Mouse (Mus musculus) lung, postnatal 0 days (tissue): ENCODE measurements around the gene Brd2. TPM values are rescaled to one million over a fixed set of nuclear protein-coding genes. Genes with fewer than 3 reads are reported as not detected.
"Not testable (repeated sequence)": the region's sequence is repeated elsewhere in the genome, so short reads cannot be mapped to it uniquely, and the experiment has no call there.

Experiments used
- ATAC-seq: fragments of 200-750 bp; cut with Nextera tagmentation; 2 replicates; pipeline ENCODE4 v1.8.0; 2017; ENCODE audit warnings: moderate library complexity
- DNase-seq: peaks from one replicate; pipeline ENCODE4 v3.0.0-alpha.2; 2016; ENCODE audit warnings: low spot score
- H3K27ac ChIP-seq: fragments of 300-500 bp; sonication (generic); 2 replicates; pipeline ENCODE4 v1.5.1; 2014; ENCODE audit warnings: antibody characterized with exemption, mild to moderate bottlenecking, low read length, mixed read lengths
- H3K27me3 ChIP-seq: fragments of 300-500 bp; sonication (generic); replicated peaks from 2 replicates; pipeline ENCODE4 v1.6.1; 2014; ENCODE audit warnings: low read length, mixed read lengths; ENCODE audit not compliant: insufficient read depth
- H3K36me3 ChIP-seq: fragments of 300-500 bp; sonication (generic); 2 replicates; pipeline ENCODE4 v1.6.1; 2014; ENCODE audit warnings: low read length, mixed read lengths; ENCODE audit not compliant: insufficient read depth
- H3K4me1 ChIP-seq: fragments of 300-500 bp; sonication (generic); 2 replicates; pipeline ENCODE4 v1.6.1; 2014; ENCODE audit warnings: antibody characterized with exemption, low read depth, low read length, mixed read lengths; ENCODE audit not compliant: insufficient read depth
- H3K4me2 ChIP-seq: fragments of 300-500 bp; sonication (generic); replicated peaks from 2 replicates; pipeline ENCODE4 v1.6.1; 2014; ENCODE audit warnings: low read depth, mild to moderate bottlenecking, low read length, moderate library complexity, mixed read lengths
- H3K4me3 ChIP-seq: fragments of 300-500 bp; sonication (generic); 2 replicates; pipeline ENCODE4 v1.5.1; 2014; ENCODE audit warnings: low read depth, low read length
- H3K9ac ChIP-seq: fragments of 300-500 bp; sonication (generic); replicated peaks from 2 replicates; pipeline ENCODE4 v1.6.1; 2014; ENCODE audit warnings: low read depth, mild to moderate bottlenecking
- H3K9me3 ChIP-seq: fragments of 300-500 bp; sonication (generic); 2 replicates; pipeline ENCODE4 v1.6.1; 2016; ENCODE audit warnings: low read length, mixed read lengths
- CTCF ChIP-seq: IDR thresholded peaks from 2 replicates; pipeline ENCODE4 v1.5.1; 2016; ENCODE audit warnings: antibody characterized with exemption, mild to moderate bottlenecking
- EP300 ChIP-seq: IDR thresholded peaks from 2 replicates; pipeline ENCODE4 v1.6.1; 2016; ENCODE audit warnings: antibody characterized with exemption, mild to moderate bottlenecking, control low read depth
- WGBS: fragments of 180-500 bp; shearing (Covaris S2); extraction: QIAGEN DNeasy Blood & Tissue Kit; methylation state at CpG from one replicate; pipeline ENCODE4 v1.1.7; 2014; 5-methylcytosine and 5-hydroxymethylcytosine counted together
- polyA plus RNA-seq: library from polyadenylated mRNA; unstranded; fragments of >200 nt; fragmentation: Nextera tagmentation; extraction: Ambion mirVana; gene quantifications from 2 replicates; pipeline ENCODE4 v1.2.1, GENCODE M21; 2015

Brd2 gene
- polyA plus RNA-seq, 1 experiment from 2014 or later: 80.2 TPM

DNA sequence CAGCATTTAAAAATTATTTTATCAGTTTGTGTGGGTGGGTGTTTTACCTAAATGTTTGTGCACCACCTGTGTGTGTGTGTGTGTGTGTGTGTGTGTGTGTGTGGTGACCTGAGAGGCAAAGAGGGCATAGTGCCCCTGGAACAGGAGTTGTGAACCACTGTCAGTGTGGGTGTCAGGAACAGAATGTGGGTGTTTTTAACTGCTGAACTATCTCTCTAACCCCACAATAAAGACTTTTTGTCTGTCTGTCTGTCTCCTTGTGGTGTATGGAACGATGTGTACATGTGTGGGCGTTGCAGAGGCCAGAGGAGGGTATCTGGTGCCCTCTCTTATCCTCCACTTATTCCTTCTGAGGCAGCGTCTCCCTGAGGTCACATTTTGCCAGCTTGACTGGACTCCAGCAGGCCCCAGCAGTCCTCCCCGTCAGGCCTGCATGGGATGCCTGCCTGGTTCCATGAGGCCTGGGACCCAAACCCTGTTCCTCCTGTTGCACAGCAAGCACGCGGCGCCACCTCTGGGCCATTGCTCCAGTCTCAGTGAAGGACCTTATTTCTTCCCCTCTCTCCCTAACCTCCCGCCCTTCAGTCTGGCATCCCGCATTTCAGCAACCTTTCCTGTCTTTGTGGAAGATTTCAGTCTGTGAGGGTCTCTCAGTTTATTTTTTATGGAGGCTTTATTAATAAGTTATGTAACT lies 41.9 kb upstream of the Brd2 start:
- DNase-seq: no peak
- ATAC-seq: no peak
- H3K4me3 ChIP-seq: no peak overlapping the region
- H3K4me2 ChIP-seq: no peak overlapping the region
- no peaks in the 10 kb centered on the region for H3K27me3 ChIP-seq
- no peaks in the 10 kb centered on the region for H3K4me1 ChIP-seq
- no peak overlapping the region for H3K9ac ChIP-seq
- 38% methylated on average over 9 of the region's 9 CpGs for WGBS
- H3K27ac ChIP-seq: no peak overlapping the region
- TF ChIP-seq CTCF: peak; percentile 53
- no peak for TF ChIP-seq EP300
- no peaks in the 10 kb centered on the region for H3K9me3 ChIP-seq
- no peaks in the 10 kb centered on the region for H3K36me3 ChIP-seq

DNA sequence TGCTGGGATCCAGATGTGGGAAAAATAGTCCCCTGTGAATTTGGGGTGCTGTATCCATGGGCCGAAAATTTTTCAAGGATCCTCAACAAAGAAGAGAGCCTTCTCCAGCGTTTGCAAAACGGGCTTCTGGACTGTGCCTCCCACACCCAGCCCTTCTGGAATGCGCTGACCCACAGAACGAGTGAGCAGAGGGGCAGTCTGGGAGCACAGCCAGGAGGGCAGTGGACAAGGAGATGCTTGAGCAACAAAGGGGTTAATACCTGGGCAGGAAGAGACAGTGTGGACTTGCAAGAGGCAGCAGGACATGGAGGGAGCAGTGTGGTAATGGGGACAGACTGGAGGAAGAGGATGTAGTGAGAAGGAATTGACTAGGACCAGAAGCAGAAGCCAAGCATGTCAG lies 33.1 kb upstream of the Brd2 start:
- no peak overlapping the region for H3K4me2 ChIP-seq
- H3K27me3 ChIP-seq: no peaks in the 10 kb centered on the region
- H3K27ac ChIP-seq: no peak overlapping the region
- H3K4me3 ChIP-seq: no peak overlapping the region
- TF ChIP-seq CTCF: no peak
- no peak for TF ChIP-seq EP300
- H3K9me3 ChIP-seq: no peaks in the 10 kb centered on the region
- DNase-seq (no peak), ATAC-seq (no peak)
- H3K36me3 ChIP-seq: no peaks in the 10 kb centered on the region
- 32% methylated on average over 5 of the region's 5 CpGs for WGBS
- H3K9ac ChIP-seq: no peak overlapping the region
- no peaks in the 10 kb centered on the region for H3K4me1 ChIP-seq

DNA sequence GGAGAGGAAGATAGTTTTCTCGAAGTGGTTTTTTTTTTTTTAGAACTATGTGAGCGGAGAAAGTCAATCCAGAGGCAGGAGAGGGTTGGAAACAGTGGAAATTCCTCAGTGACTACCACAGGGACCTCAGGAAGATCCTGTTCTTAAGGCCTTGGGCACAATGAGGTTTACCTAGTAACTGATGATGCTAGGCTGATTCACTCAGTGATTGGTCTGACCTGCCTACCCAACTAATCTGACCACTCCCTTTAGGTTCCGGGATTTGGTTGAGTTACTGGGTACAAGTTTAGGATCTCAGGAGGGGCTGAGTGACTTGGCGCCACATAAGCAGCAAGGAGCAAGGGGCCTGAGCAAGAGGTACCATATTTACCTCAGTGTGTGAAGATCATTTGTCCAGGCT lies 30.5 kb upstream of the Brd2 start, which contains the start of gene H2-DMb1:
TSS of gene H2-DMb1 (plus strand) at position 150 of the 400 bp plus-strand sequence.
- H3K4me3 ChIP-seq: no peak within 1 kb of the TSS
- H3K4me2 ChIP-seq: 0 out of 2 replicates have a peak within 1 kb of the TSS, but pooled peaks have one; percentile 27
- H3K36me3 ChIP-seq: no peaks in the 10 kb centered on the region
- ATAC-seq (peak; percentile 91), DNase-seq (peak; percentile 83)
- H3K27ac ChIP-seq: no peak within 1 kb of the TSS
- TF ChIP-seq EP300 (no peak), CTCF (no peak)
- no peak within 1 kb of the TSS for H3K9ac ChIP-seq
- no peaks in the 10 kb centered on the region for H3K27me3 ChIP-seq
- WGBS: 46% methylated on average over 4 of the region's 4 CpGs
- no peaks in the 10 kb centered on the region for H3K9me3 ChIP-seq
- no peaks in the 10 kb centered on the region for H3K4me1 ChIP-seq

DNA sequence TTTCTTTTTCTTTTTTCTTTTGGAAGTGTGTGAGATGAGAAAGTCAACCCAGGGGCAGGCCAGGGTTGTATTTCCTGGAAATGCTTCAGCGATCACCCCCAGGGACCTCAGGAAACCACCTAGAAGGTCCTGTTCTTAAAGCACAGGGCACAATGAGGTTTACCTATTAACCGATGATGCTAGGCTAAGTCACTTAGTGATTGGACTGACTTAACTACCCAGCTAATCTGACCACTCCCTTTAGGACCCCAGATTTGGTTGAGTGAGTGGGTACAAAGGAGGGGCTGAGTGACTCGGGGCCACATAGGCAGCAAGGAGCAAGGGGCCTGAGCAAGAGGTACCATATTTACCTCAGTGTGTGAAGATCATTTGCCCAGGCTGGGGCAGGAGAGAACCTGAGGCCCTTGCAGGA lies 22.5 kb upstream of the Brd2 start:
- no peaks in the 10 kb centered on the region for H3K36me3 ChIP-seq
- H3K4me2 ChIP-seq: no peak overlapping the region
- H3K27me3 ChIP-seq: no peaks in the 10 kb centered on the region
- no peaks in the 10 kb centered on the region for H3K4me1 ChIP-seq
- no peak overlapping the region for H3K9ac ChIP-seq
- no peak for TF ChIP-seq CTCF
- no peak for TF ChIP-seq EP300
- ATAC-seq (no peak), DNase-seq (no peak)
- H3K4me3 ChIP-seq: no peak overlapping the region
- no peaks in the 10 kb centered on the region for H3K9me3 ChIP-seq
- 66% methylated on average over 3 of the region's 3 CpGs for WGBS
- no peak overlapping the region for H3K27ac ChIP-seq

DNA sequence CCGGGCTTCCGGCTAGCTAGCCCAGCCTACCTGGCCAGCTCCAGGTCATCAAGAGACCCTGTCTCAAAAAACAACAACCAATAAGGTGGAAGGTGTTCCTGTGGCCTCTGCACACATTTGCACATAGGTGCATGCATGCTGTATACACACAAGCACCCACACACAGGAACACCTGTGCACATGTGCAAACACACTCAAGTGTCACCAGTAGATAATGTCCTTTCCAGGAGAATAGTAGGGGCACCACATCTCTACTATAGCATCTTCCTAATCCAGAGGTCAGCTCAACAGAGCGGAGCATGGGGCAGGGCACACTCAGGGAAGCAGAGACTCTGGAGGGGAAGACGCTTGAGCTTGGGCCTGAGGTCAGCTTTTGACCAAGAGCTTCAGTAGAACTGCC lies 21.8 kb upstream of the Brd2 start:
- not testable (repeated sequence) for ATAC-seq, H3K36me3 ChIP-seq, H3K9me3 ChIP-seq, H3K4me3 ChIP-seq, H3K4me1 ChIP-seq, H3K27me3 ChIP-seq, DNase-seq, H3K4me2 ChIP-seq, H3K27ac ChIP-seq, H3K9ac ChIP-seq
- WGBS: 96% methylated on average over 3 of the region's 4 CpGs

DNA sequence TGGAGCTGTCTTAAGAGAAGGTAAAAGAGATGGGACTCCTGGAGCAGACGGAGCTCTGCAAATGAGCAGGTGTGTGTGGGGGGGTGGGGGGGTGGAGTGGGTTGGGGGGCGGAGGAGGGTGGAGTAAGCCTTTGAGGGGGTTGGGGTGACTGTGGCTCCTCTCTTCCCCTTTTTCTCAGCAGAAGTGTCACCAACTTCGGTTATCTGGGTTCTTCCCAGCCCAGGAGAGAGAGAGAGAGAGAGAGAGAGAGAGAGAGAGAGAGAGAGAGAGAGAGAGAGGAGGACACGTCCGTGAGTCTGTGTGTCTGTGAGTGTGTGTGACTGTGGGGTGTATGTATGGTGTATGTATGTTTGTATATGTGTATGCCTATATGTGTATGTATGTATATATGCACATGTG lies 21.0 kb upstream of the Brd2 start:
- ATAC-seq (no peak), DNase-seq (no peak)
- Histone ChIP-seq H3K27ac (no peak overlapping the region), H3K4me3 (no peak overlapping the region), H3K27me3 (no peaks in the 10 kb centered on the region), H3K9me3 (no peaks in the 10 kb centered on the region), H3K9ac (no peak overlapping the region), H3K36me3 (no peaks in the 10 kb centered on the region), H3K4me1 (no peaks in the 10 kb centered on the region), H3K4me2 (no peak overlapping the region)
- TF ChIP-seq CTCF (no peak), EP300 (no peak)
- WGBS: 31% methylated on average over 5 of the region's 5 CpGs
